Mouse (Mus musculus) embryonic facial prominence, embryonic 11.5 days (tissue): Measurements from ENCODE around the gene Rgmb. TPM values are rescaled to one million over a fixed set of nuclear protein-coding genes. Genes with fewer than 3 reads are reported as not detected.

Experiments
- polyA plus RNA-seq: library from polyadenylated mRNA; unstranded; fragments of >200 nt; fragmentation: Nextera tagmentation; extraction: Ambion mirVana; gene quantifications from 2 replicates; pipeline ENCODE4 v1.2.1, GENCODE M21; 2014

The Rgmb gene
- polyA plus RNA-seq, 1 experiment from 2014 or later, result 28.9 TPM

Other genes starting within 250 kb of the Rgmb start
- gene Chd1, start 126.1 kb downstream of the Rgmb start, polyA plus RNA-seq, result 43.9 and 51.1 TPM in 2 replicates